Mouse (Mus musculus) fat pad, adult 2 months (tissue): ENCODE measurements around the gene Sf1.

Source experiments
- DNase-seq: peaks from one replicate; pipeline ENCODE4 v3.0.0-alpha.2; 2011; ENCODE audit warnings: low read depth, low spot score; ENCODE audit errors: extremely low read depth

Gene Sf1

GRCm38 (mm10) chr19:6418233-6418879 lies 54.9 kb downstream of the Sf1 start, which contains the start of gene Nrxn2:
TSS of gene Nrxn2 (plus strand) at chr19:6418731.
- no peak for DNase-seq

DNA sequence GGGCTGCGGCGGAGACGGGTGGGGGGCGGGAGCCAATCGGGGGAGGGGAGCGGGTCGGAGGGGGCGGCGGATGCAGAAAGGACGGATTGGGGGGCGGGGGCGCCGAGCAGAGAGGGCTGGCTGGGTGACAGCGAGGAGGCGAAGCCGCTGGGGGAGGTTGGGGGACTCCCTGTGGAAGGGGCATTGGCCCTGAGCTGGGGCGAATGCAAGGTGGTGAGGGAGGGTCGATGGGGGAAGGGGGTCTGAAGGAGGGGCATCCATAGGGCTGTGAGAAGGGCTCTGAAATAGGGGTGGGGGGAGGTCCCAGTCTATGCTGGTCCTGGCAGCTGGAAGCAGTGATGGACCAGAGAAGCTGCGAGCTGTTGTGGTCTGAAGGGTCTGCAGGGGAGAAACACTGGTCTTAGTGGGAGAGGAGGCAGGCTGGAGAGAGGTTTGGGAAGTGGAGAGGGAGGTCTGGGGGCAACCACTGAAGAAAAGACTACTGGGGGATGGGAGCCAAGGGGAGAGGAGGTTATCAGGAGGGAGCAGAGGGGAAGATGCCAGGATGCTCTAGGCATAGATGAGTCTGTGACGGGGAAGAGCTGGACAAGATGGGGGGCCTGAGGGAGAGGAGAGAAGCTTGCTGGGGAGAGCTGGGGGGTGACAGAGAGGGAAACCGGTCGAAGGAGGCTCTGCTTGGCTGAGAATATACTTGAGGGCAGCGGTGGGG lies 55.6 kb downstream of the Sf1 start:
- no peak for DNase-seq

DNA sequence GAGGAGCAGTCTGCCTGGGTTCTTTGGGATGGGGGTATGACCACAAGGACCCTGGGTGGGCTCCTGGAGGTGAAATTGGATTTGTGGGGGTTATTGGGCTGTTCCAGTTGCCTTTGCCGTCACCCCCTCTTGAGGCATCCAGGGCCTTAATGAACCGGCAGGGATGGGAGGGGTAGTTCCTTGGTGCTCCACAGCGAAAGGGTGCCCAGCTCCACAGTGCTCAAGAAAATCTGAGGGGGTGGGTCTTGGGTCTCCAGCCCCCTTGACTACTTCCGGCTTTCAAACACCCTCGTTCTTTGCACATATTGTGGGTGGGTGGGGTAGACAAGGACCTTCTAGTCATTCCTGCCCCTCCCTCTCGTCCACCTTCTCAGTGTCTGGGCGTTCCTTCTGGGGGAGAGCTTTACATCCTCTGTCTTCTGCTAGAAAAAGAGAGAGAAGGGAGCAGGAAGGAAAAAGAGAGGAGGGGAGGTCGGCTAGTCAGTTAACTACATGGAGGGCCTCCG lies 56.4 kb downstream of the Sf1 start:
- no peak for DNase-seq

DNA sequence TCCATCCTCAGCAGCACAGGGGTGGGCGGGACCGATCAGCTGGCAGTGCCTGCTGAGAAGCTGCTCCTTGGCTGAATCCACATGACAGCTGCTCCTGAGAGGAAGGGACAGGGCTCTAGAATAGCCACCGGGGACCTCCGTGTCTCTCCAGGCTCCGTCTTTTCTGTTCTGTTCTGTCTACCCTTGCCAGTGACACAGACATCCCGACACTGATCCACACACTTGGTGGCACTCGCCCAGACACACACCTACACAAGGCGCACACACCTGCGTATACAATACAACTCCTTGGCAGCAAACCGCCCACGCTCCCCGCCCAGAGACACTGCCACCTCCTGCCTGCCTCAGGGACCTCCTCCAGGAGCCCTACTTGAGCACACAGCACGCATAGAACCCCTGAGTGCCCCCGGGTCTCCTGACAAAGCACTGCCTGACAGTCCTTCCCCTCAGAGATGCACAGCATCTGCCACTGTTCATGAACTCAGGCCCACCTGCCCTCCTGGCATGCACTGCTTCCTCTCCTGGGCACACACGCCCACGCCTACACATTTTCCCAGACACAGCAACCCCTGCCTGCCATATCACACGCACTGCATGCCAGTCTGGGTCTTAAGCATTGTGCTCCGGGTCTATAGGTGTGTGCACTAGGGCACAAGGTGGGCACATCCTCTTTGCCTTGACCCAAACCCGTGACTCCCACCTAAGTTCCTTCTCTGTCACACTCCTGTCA lies 57.2 kb downstream of the Sf1 start:
- peak; percentile 5 for DNase-seq

DNA sequence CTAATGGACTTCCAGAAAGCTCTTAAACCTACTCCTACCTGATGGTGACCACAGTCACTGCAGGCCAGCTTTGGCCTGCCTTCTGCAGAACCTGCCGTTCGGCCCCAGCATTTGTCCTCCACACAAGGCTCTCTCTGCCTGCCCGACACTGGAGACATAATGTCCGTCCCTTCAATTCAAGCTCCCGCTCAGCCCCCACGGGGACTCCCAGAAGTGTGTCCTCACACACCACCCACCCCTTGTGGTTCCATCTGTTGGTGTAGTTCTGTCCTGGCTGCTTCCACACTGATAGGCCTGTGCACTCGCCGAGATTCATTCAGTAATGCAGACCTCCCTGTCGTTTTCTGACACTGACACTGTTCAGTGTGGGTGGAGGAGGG lies 57.7 kb downstream of the Sf1 start:
- DNase-seq: no peak

GRCm38 (mm10) chr19:6422014-6422413 lies 58.5 kb downstream of the Sf1 start:
- DNase-seq: no peak

- no peak for DNase-seq
Observed at GRCm38 (mm10) chr19:6423241-6423640, 59.8 kb downstream of the Sf1 start.

DNA sequence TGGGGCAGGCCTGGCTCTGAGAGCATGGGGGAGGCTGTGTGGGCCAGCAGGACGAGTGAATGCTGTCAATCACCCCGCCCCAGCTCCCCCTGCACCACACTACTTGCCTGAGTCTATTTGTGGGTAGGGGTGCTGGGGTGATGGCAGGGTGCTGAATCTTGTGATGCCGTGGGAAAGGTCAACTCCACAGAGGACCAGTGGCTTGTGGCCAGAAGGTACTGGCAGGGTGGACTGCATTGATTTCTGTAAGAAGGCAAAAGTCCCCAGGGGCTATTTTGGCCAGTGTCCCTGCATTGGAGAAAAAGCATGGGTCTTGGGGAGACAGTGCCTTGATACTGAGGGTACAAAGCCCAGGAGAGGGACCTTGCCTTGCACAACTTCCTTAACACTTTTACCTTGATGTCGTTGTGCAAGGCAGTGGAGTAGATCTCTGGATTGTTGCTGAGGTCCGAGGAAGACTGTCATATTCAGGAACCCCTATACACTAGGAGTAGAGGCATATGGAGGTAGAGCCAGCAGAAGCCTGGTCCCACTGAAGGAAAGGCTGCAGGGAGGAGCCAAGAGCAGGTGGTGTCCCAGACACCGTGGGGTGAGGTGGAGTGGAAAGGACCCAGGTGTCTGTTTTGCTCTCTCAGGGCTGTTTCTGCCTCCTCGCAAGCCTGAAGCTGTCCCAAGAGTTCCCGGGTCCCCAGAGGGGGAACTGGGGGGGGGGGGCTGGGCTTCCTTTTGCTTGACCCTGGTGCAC lies 60.8 kb downstream of the Sf1 start:
- no peak for DNase-seq

DNA sequence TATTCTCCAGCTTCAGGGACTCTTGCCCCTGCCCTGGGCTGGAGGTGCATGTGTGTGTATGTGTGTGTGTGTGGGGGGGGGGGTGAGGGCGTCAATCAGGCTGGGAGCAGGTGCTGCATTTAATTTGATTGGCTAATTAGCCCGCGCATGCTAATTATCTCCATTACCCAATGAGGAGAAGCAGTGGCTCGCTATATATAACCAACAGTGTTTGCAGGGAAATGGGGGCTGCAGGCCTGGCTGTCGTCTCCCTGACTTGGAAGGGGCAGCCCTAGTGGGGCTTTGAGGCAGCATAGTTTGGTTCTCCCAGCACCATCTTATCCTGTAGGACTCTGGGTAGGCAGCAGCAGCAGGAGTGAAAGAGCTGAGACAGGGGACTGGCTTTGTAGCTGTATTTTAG lies 62.1 kb downstream of the Sf1 start:
- DNase-seq: no peak

GRCm38 (mm10) chr19:6426703-6427500 lies 63.4 kb downstream of the Sf1 start:
- no peak for DNase-seq
